Mouse (Mus musculus) gastrocnemius, postnatal 36 days (tissue): ENCODE results near the gene Bcl2l14. TPM values are rescaled to one million over a fixed set of nuclear protein-coding genes. Genes with fewer than 3 reads are reported as not detected.

ENCODE experiments used
- DNase-seq, 2 experiments: peaks; one replicate each; pipeline ENCODE4 v3.0.0; 2022
- intact Hi-C: fragments of 180-260 bp; cut with DNase I; formaldehyde crosslinking; loops from one replicate; pipeline ENCODE4 v1.15.1; 2025
- total RNA-seq, 2 experiments: library from RNA; stranded (reverse); gene quantifications; 2 replicates each; pipeline ENCODE4 v1.2.3; 2021

Gene Bcl2l14
- total RNA-seq, 2 experiments from 2014 or later: not detected

- no peak for DNase-seq
- intact Hi-C loops: no loop called here
Observed at GRCm38 (mm10) chr6:134390837-134391236, 5.3 kb upstream of the Bcl2l14 start.

- DNase-seq: peak in 1 of 2 experiments; percentile 58
- intact Hi-C loops: loop anchor here (5.0 kb wide), 1 partner anchor 501 kb away; no protein-coding TSS in a partner anchor
Observed at GRCm38 (mm10) chr6:134402914-134403683, 7.0 kb downstream of the Bcl2l14 start.

- DNase-seq: no peak
- intact Hi-C loops: loop anchor here (5.0 kb wide), 1 partner anchor 501 kb away; no protein-coding TSS in a partner anchor
Observed at GRCm38 (mm10) chr6:134403684-134404070, 7.6 kb downstream of the Bcl2l14 start.

- intact Hi-C loops: no loop called here
Observed at GRCm38 (mm10) chr6:134407226-134407625, 11.1 kb downstream of the Bcl2l14 start.

GRCm38 (mm10) chr6:134413706-134414531, 17.8 kb downstream of the Bcl2l14 start:
- intact Hi-C loops: no loop called here
- no peak for DNase-seq

More at GRCm38 (mm10) chr6:134407226-134407625, 11.1 kb downstream of the Bcl2l14 start:
- DNase-seq: no peak

GRCm38 (mm10) chr6:134414532-134414883, 18.4 kb downstream of the Bcl2l14 start:
- DNase-seq: no peak
- intact Hi-C loops: no loop called here

GRCm38 (mm10) chr6:134416556-134417105, 20.5 kb downstream of the Bcl2l14 start:
- intact Hi-C loops: no loop called here
- DNase-seq: no peak

GRCm38 (mm10) chr6:134417886-134418285, 21.8 kb downstream of the Bcl2l14 start:
- intact Hi-C loops: no loop called here
- DNase-seq: no peak

- no peak for DNase-seq
- intact Hi-C loops: loop anchor here (10.0 kb wide), 1 partner anchor 384 kb away; no protein-coding TSS in a partner anchor
Observed at GRCm38 (mm10) chr6:134420375-134420774, 24.3 kb downstream of the Bcl2l14 start.

GRCm38 (mm10) chr6:134421921-134422320, 25.8 kb downstream of the Bcl2l14 start:
- intact Hi-C loops: loop anchor here (10.0 kb wide), 1 partner anchor 383 kb away; no protein-coding TSS in a partner anchor
- DNase-seq: no peak

- intact Hi-C loops: loop anchor here (1.0 to 10.0 kb wide), 2 partner anchors 190 to 380 kb away; no protein-coding TSS in a partner anchor
Observed at GRCm38 (mm10) chr6:134425216-134425717, 29.1 kb downstream of the Bcl2l14 start.

GRCm38 (mm10) chr6:134427165-134427564, 31.0 kb downstream of the Bcl2l14 start:
- DNase-seq: no peak
- intact Hi-C loops: loop anchor here (10.0 kb wide), 1 partner anchor 378 kb away; no protein-coding TSS in a partner anchor

More at GRCm38 (mm10) chr6:134425216-134425717, 29.1 kb downstream of the Bcl2l14 start:
- peak; percentile 52 to 58 for DNase-seq

GRCm38 (mm10) chr6:134428455-134428854, 32.3 kb downstream of the Bcl2l14 start:
- DNase-seq: no peak
- intact Hi-C loops: loop anchor here (10.0 kb wide), 1 partner anchor 376 kb away; no protein-coding TSS in a partner anchor

- peak in 1 of 2 experiments; percentile 25 for DNase-seq
- intact Hi-C loops: no loop called here
Observed at GRCm38 (mm10) chr6:134430161-134430799, 34.2 kb downstream of the Bcl2l14 start.

GRCm38 (mm10) chr6:134431583-134431982, 35.5 kb downstream of the Bcl2l14 start:
- no peak for DNase-seq
- intact Hi-C loops: no loop called here

- DNase-seq: no peak
- intact Hi-C loops: no loop called here
Observed at GRCm38 (mm10) chr6:134433281-134433680, 37.2 kb downstream of the Bcl2l14 start.

- intact Hi-C loops: no loop called here
- DNase-seq: no peak
Observed at GRCm38 (mm10) chr6:134434044-134434443, 37.9 kb downstream of the Bcl2l14 start.

- intact Hi-C loops: no loop called here
- no peak for DNase-seq
Observed at GRCm38 (mm10) chr6:134434866-134435390, 38.8 kb downstream of the Bcl2l14 start.

GRCm38 (mm10) chr6:134436955-134437354, 40.8 kb downstream of the Bcl2l14 start:
- DNase-seq: no peak
- intact Hi-C loops: no loop called here
